Mouse (Mus musculus) heart, embryonic 11.5 days (tissue): ENCODE measurements at regions not wholly inside any gene's neighbourhood (a gene's known extent, or its start where the extent isn't known, plus 50 kb on each side); places are given as distances from the start of the nearest gene placed in this dataset.

Experiments
- ATAC-seq: fragments of 200-750 bp; cut with Nextera tagmentation; replicated peaks from 2 replicates; pipeline ENCODE4 v1.8.0; 2017; ENCODE audit warnings: moderate library complexity; ENCODE audit not compliant: insufficient number of reproducible peaks, low FRiP score, low TSS enrichment
- H3K27ac ChIP-seq: fragments of 300-500 bp; sonication (generic); 2 replicates; pipeline ENCODE4 v1.5.1; 2014; ENCODE audit warnings: mild to moderate bottlenecking, low read depth, low read length
- H3K27me3 ChIP-seq: fragments of 300-500 bp; sonication (generic); 2 replicates; pipeline ENCODE4 v1.6.1; 2014; ENCODE audit warnings: mild to moderate bottlenecking, low read length, mixed read lengths; ENCODE audit not compliant: control insufficient read depth, insufficient read depth
- H3K36me3 ChIP-seq: fragments of 300-500 bp; sonication (generic); 2 replicates; pipeline ENCODE4 v1.6.1; 2014; ENCODE audit warnings: mild to moderate bottlenecking, low read length, moderate library complexity, mixed read lengths; ENCODE audit not compliant: control insufficient read depth, insufficient read depth
- H3K4me1 ChIP-seq: fragments of 300-500 bp; sonication (generic); 2 replicates; pipeline ENCODE4 v1.6.1; 2014; ENCODE audit warnings: low read length; ENCODE audit not compliant: control insufficient read depth, insufficient read depth
- H3K4me2 ChIP-seq: fragments of 300-500 bp; sonication (generic); 2 replicates; pipeline ENCODE4 v1.6.1; 2014; ENCODE audit warnings: mild to moderate bottlenecking, moderate library complexity
- H3K4me3 ChIP-seq: fragments of 300-500 bp; sonication (generic); 2 replicates; pipeline ENCODE4 v1.5.1; 2014; ENCODE audit warnings: low read depth, low read length
- H3K9ac ChIP-seq: fragments of 300-500 bp; sonication (generic); 2 replicates; pipeline ENCODE4 v1.6.1; 2014; ENCODE audit warnings: mild to moderate bottlenecking, low read depth, low read length, moderate library complexity
- H3K9me3 ChIP-seq: fragments of 300-500 bp; sonication (generic); replicated peaks from 2 replicates; pipeline ENCODE4 v1.6.1; 2016; ENCODE audit warnings: low read length; ENCODE audit not compliant: control insufficient read depth
- WGBS: fragments of 180-500 bp; shearing (Covaris S2); extraction: QIAGEN DNeasy Blood & Tissue Kit; methylation state at CpG from one replicate; pipeline ENCODE4 v1.1.7; 2014; ENCODE audit not compliant: insufficient replicate concordance; 5-methylcytosine and 5-hydroxymethylcytosine counted together

DNA sequence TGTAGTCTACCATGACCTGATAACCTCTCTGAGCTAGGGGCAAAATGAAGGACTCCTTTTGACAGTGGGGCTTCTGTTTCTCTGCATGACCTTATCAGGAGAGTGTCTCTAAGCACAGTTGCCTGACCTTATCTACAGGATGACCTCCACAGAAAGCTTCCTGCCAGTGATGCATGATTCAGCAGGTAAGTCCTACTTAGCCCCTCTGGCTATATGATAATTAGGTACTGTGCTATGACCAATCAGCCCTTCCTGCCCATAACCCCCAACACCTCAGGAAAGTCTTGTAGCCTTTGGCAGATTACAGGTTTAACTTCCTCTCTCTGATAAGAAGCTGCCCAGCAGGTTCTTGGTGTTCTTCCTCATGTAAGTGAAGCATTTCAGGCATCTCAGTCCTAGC is 89.7 kb downstream of the Gm9733 start:
- no peaks in the 10 kb centered on the region for H3K27me3 ChIP-seq
- no peak overlapping the region for H3K27ac ChIP-seq
- no peak overlapping the region for H3K4me2 ChIP-seq
- no peaks in the 10 kb centered on the region for H3K36me3 ChIP-seq
- no peak overlapping the region for H3K9ac ChIP-seq
- no peaks in the 10 kb centered on the region for H3K9me3 ChIP-seq
- H3K4me1 ChIP-seq: no peaks in the 10 kb centered on the region
- no peak for ATAC-seq
- H3K4me3 ChIP-seq: no peak overlapping the region

DNA sequence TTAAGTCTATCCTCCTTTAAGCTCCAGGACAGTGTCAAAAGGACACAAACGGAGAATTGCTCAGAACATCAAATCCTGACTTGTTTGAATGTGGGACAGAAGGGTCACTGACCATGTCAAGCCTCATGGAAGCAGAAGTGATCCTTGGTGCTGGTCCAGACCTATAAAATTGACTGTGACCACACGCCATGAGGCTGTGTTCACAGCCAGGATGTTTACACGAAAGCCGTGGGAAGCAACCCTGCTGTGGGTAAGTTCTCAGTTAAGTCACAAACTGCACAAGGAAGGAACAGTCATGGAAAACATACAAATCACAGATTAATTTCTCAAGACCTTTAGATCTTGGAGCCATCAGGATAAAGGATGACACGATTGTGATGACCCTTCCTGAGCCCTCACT is 88.5 kb downstream of the Gm9733 start:
- WGBS: 58% methylated on average over 5 of the region's 5 CpGs
- H3K27me3 ChIP-seq: no peaks in the 10 kb centered on the region
- H3K4me2 ChIP-seq: no peak overlapping the region
- H3K9ac ChIP-seq: no peak overlapping the region
- no peak overlapping the region for H3K27ac ChIP-seq
- no peaks in the 10 kb centered on the region for H3K36me3 ChIP-seq
- ATAC-seq: no peak
- no peak overlapping the region for H3K4me3 ChIP-seq
- no peaks in the 10 kb centered on the region for H3K9me3 ChIP-seq
- no peaks in the 10 kb centered on the region for H3K4me1 ChIP-seq

DNA sequence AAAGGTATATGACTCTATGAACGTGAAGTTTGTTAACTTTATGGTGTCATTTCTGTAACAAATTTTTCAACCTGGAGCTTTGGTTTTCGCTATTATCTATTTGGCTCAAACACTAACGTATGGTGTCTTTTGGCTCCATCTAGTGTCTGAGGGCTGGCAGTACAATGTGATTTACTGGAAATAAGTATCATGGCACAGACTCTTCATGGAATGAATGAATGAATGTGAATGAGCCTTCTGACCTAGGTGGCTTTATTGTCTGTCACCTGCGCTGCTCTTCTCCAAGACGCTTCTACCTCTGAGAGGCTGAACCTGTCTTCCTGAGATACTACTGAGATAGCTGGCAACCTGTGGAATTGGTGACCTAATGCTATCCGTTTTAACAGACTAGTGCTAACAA is 87.1 kb downstream of the Gm9733 start:
- WGBS: 21% methylated on average over 6 of the region's 6 CpGs
- H3K27me3 ChIP-seq: no peaks in the 10 kb centered on the region
- H3K4me2 ChIP-seq: no peak overlapping the region

More for the DNA sequence above, 87.1 kb downstream of the Gm9733 start:
- Histone ChIP-seq H3K9me3 (no peaks in the 10 kb centered on the region), H3K36me3 (no peaks in the 10 kb centered on the region), H3K4me3 (no peak overlapping the region), H3K27ac (no peak overlapping the region), H3K4me1 (no peaks in the 10 kb centered on the region), H3K9ac (no peak overlapping the region)
- no peak for ATAC-seq
